ENCODE assay signal across 8 mouse cellular contexts in the genomic region with DNA sequence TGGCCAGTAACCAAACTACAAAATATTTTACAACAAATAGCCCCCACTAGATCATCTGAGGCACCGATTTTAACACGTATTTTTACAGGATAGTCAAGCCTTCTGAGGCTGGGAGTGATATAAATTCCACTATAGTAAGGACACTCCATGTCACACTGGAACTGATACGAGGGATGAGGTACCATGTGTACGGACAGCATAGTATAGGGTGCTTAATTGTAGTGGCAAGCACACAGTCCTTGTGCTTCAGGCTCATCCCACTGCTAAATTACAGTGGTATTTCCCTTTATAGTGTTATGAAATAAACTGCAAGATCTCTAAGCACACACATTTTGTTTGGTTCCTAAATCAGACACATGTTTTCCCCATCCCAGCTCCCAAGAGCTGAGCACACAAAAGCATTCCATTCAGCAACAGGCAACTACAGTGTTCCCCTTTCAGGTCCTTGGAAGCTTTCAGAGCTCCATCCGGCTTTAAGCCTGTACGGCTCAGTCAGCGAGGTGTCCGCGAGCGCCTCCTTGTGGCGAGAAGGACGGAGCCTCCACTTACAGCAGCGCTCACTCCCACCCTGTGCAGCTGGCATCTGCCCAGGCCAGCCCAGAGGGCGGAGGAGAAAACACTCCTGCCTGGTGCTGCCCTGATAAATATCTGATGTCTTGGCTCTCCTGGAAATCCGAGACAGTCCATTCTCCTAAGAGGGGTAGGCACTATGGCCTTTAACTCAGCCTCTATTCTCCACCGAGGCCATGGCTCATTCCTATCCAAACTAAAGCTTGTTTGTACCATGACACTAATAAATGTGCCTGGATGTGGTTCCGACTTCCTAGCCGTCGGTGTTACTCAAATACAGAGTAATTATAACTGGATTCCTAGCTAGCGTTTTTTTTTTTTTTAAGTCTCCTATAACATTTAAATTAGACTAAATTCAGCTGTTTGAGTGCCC.
DNase-seq lines count a peak whose midpoint lies in the region; ATAC-seq and TF ChIP-seq lines count a peak whose summit lies in the region.

No protein-coding gene starts in this region.

- DNase-seq in heart, embryonic 10.5 days (ENCODE audit: low spot score): peak; percentile 78
- DNase-seq in heart, adult 9 months (ENCODE audit: low spot score in 2 of 2): no peak
- peak; percentile 89 for DNase-seq in embryo, embryonic 10.5 days (ENCODE audit: low spot score)
- peak; percentile 42 for DNase-seq in gastrocnemius, postnatal 25 days
- peak; percentile 74 for DNase-seq in limb, embryonic 14.5 days (ENCODE audit: low spot score)
- peak; percentile 7 for DNase-seq in thymus, postnatal 14 days

- WGBS in heart, embryonic 10.5 days: 41% methylated on average over 20 of the region's 20 CpGs
- WGBS in kidney, embryonic 14.5 days: 22% methylated on average over 20 of the region's 20 CpGs
- WGBS in limb, embryonic 14.5 days: 19% methylated on average over 20 of the region's 20 CpGs
- 30% methylated on average over 20 of the region's 20 CpGs for WGBS in neural tube, embryonic 13.5 days

- H3K36me3 ChIP-seq in heart, embryonic 10.5 days: no peaks in the 10 kb centered on the region
- H3K36me3 ChIP-seq in kidney, embryonic 14.5 days (ENCODE audit: control insufficient read depth, insufficient read depth, low read length): no peaks in the 10 kb centered on the region
- H3K36me3 ChIP-seq in limb, embryonic 14.5 days (ENCODE audit: control insufficient read depth, insufficient read depth, low read length): no peaks in the 10 kb centered on the region
- H3K36me3 ChIP-seq in neural tube, embryonic 13.5 days: no peaks in the 10 kb centered on the region

- H3K9me3 ChIP-seq in heart, embryonic 10.5 days: no peaks in the 10 kb centered on the region
- H3K9me3 ChIP-seq in kidney, embryonic 14.5 days (ENCODE audit: control insufficient read depth, low read length): no peaks in the 10 kb centered on the region
- no peaks in the 10 kb centered on the region for H3K9me3 ChIP-seq in limb, embryonic 14.5 days (ENCODE audit: control insufficient read depth, low read length)
- no peaks in the 10 kb centered on the region for H3K9me3 ChIP-seq in neural tube, embryonic 13.5 days

- TF ChIP-seq POLR2A in limb, embryonic 14.5 days (IDR thresholded peaks at IDR 0.05; ENCODE audit: borderline replicate concordance, extremely low read depth, insufficient read depth, insufficient read length): no peak

- ATAC-seq in kidney, embryonic 14.5 days (ENCODE audit: low FRiP score, low TSS enrichment): peak; percentile 96
- ATAC-seq in limb, embryonic 14.5 days (ENCODE audit: low FRiP score, low read depth): peak; percentile 88
- ATAC-seq in neural tube, embryonic 13.5 days (ENCODE audit: low read depth): peak; percentile 89

- H3K27me3 ChIP-seq in heart, embryonic 10.5 days (ENCODE audit: insufficient read depth, poor library complexity, severe bottlenecking): no peaks in the 10 kb centered on the region
- no peaks in the 10 kb centered on the region for H3K27me3 ChIP-seq in kidney, embryonic 14.5 days (ENCODE audit: control insufficient read depth, insufficient read depth, low read length)
- H3K27me3 ChIP-seq in limb, embryonic 14.5 days (ENCODE audit: control insufficient read depth, insufficient read depth, low read length): no peaks in the 10 kb centered on the region
- peaks cover 8% of the 10 kb centered on the region; the same call in 1 of the 2 replicates for H3K27me3 ChIP-seq in neural tube, embryonic 13.5 days

- H3K4me2 ChIP-seq in kidney, embryonic 14.5 days (replicated peaks; ENCODE audit: low read depth, low read length): no peak overlapping the region
- peak overlapping the region; percentile 13; the same call in 1 of the 2 replicates for H3K4me2 ChIP-seq in limb, embryonic 14.5 days (replicated peaks; ENCODE audit: low read depth, low read length, severe bottlenecking)
- peak overlapping the region; percentile 30 for H3K4me2 ChIP-seq in neural tube, embryonic 13.5 days

- H3K27ac ChIP-seq in heart, embryonic 10.5 days: no peak overlapping the region
- no peak overlapping the region for H3K27ac ChIP-seq in kidney, embryonic 14.5 days (ENCODE audit: low read depth, low read length)
- H3K27ac ChIP-seq in limb, embryonic 14.5 days (replicated peaks; ENCODE audit: low read depth, low read length): no peak overlapping the region
- H3K27ac ChIP-seq in neural tube, embryonic 13.5 days (replicated peaks): peak overlapping the region; percentile 69; the same call in 1 of the 2 replicates

- no peaks in the 10 kb centered on the region for H3K4me1 ChIP-seq in heart, embryonic 10.5 days
- no peaks in the 10 kb centered on the region for H3K4me1 ChIP-seq in kidney, embryonic 14.5 days (ENCODE audit: control insufficient read depth, insufficient read depth, low read length)
- no peaks in the 10 kb centered on the region for H3K4me1 ChIP-seq in limb, embryonic 14.5 days (ENCODE audit: control insufficient read depth, insufficient read depth, low read length)
- H3K4me1 ChIP-seq in neural tube, embryonic 13.5 days (replicated peaks): peaks cover 49% of the 10 kb centered on the region

- H3K4me3 ChIP-seq in heart, embryonic 10.5 days: no peak overlapping the region
- no peak overlapping the region for H3K4me3 ChIP-seq in kidney, embryonic 14.5 days (ENCODE audit: low read length)
- no peak overlapping the region for H3K4me3 ChIP-seq in limb, embryonic 14.5 days (replicated peaks; ENCODE audit: low read length)
- H3K4me3 ChIP-seq in neural tube, embryonic 13.5 days: no peak overlapping the region

- H3K9ac ChIP-seq in kidney, embryonic 14.5 days (ENCODE audit: low read depth, low read length): no peak overlapping the region
- no peak overlapping the region for H3K9ac ChIP-seq in limb, embryonic 14.5 days (ENCODE audit: low read depth, low read length, severe bottlenecking)
- H3K9ac ChIP-seq in neural tube, embryonic 13.5 days: no peak overlapping the region

Comparison
In these comparisons a context has a peak if more than half of its experiments do, and no peak if none do; other contexts are left out.
1. DNase-seq: peak in heart, embryonic 10.5 days (single experiment), embryo, embryonic 10.5 days (single experiment), gastrocnemius, postnatal 25 days (single experiment), limb, embryonic 14.5 days (single experiment) and thymus, postnatal 14 days (single experiment); none in heart, adult 9 months (0 of 2).
2. Peak in every context shown above with its lines, with median percentiles within 50 percentile points of each other: ATAC-seq.